Mouse (Mus musculus) thymus, postnatal 0 days (tissue): Measurements from ENCODE around the gene Pgpep1l. TPM values are rescaled to one million over a fixed set of nuclear protein-coding genes. Genes with fewer than 3 reads are reported as not detected.
"Not testable (repeated sequence)": the region's sequence is repeated elsewhere in the genome, so short reads cannot be mapped to it uniquely, and the experiment has no call there.

Experiments
- DNase-seq: peaks from one replicate; pipeline ENCODE4 v3.0.0-alpha.2; 2015; ENCODE audit warnings: low spot score
- polyA plus RNA-seq: library from polyadenylated mRNA; unstranded; fragments of >200 nt; fragmentation: Nextera tagmentation; extraction: Ambion mirVana; gene quantifications from 2 replicates; pipeline ENCODE4 v1.2.1, GENCODE M21; 2015

Gene Pgpep1l
- polyA plus RNA-seq, 1 experiment from 2014 or later: 0.68 TPM

GRCm38 (mm10) chr7:68283133-68283520, 19.1 kb upstream of the Pgpep1l start:
- not testable (repeated sequence) for DNase-seq

- DNase-seq: peak; percentile 84
Measured at GRCm38 (mm10) chr7:68282304-68283132, 18.5 kb upstream of the Pgpep1l start.

- peak; percentile 60 for DNase-seq
Measured at GRCm38 (mm10) chr7:68281341-68281740, 17.3 kb upstream of the Pgpep1l start.

GRCm38 (mm10) chr7:68280352-68280869, 16.4 kb upstream of the Pgpep1l start:
- peak; percentile 77 for DNase-seq

- DNase-seq: no peak
Measured at GRCm38 (mm10) chr7:68279481-68279880, 15.4 kb upstream of the Pgpep1l start.

GRCm38 (mm10) chr7:68278908-68279307, 14.9 kb upstream of the Pgpep1l start:
- DNase-seq: peak; percentile 80

- no peak for DNase-seq
Measured at GRCm38 (mm10) chr7:68278385-68278784, 14.4 kb upstream of the Pgpep1l start.

GRCm38 (mm10) chr7:68277897-68278270, 13.9 kb upstream of the Pgpep1l start:
- no peak for DNase-seq

GRCm38 (mm10) chr7:68277054-68277896, 13.2 kb upstream of the Pgpep1l start:
- peak; percentile 54 for DNase-seq

- peak; percentile 82 for DNase-seq
Measured at GRCm38 (mm10) chr7:68275838-68276731, 12.1 kb upstream of the Pgpep1l start.

- DNase-seq: not testable (repeated sequence)
Measured at GRCm38 (mm10) chr7:68275445-68275837, 11.4 kb upstream of the Pgpep1l start.

GRCm38 (mm10) chr7:68274951-68275350, 10.9 kb upstream of the Pgpep1l start:
- peak; percentile 65 for DNase-seq

- no peak for DNase-seq
Measured at GRCm38 (mm10) chr7:68274218-68274617, 10.2 kb upstream of the Pgpep1l start.

- DNase-seq: no peak
Measured at GRCm38 (mm10) chr7:68273515-68273914, 9.5 kb upstream of the Pgpep1l start, which contains the start of gene Fam169b. Gene Fam169b (plus strand): TSS chr7:68273839.

- DNase-seq: no peak
Measured at GRCm38 (mm10) chr7:68272607-68273006, 8.6 kb upstream of the Pgpep1l start.

- DNase-seq: peak; percentile 75
Measured at GRCm38 (mm10) chr7:68271816-68272215, 7.8 kb upstream of the Pgpep1l start.

- no peak for DNase-seq
Measured at GRCm38 (mm10) chr7:68270551-68270950, 6.5 kb upstream of the Pgpep1l start.

GRCm38 (mm10) chr7:68266691-68267090, 2.7 kb upstream of the Pgpep1l start:
- DNase-seq: no peak

- peak; percentile 33 for DNase-seq
Measured at GRCm38 (mm10) chr7:68265391-68265790, 1.4 kb upstream of the Pgpep1l start.

- DNase-seq: peak; percentile 93
Measured at GRCm38 (mm10) chr7:68264531-68264930, 498 bp upstream of the Pgpep1l start.
